Mouse (Mus musculus): ENCODE data around the gene Abca6. TPM values are rescaled to one million over a fixed set of nuclear protein-coding genes. Genes with fewer than 3 reads are reported as not detected.

The Abca6 gene
- 0.01 and 0.03 TPM in 2 replicates for polyA plus RNA-seq (2012; rRNA removed)

GRCm38 (mm10) chr11:110251534-110251933 lies at the start of gene Abca6:
TSS of gene Abca6 (minus strand) at chr11:110251776.

GRCm38 (mm10) chr11:110167459-110168251 lies 83.9 kb downstream of the Abca6 start, which contains the start of gene Abca9:
TSS of gene Abca9 (minus strand) at chr11:110168196.

Other genes starting within 250 kb of the Abca6 start
- 0.83 and 3.0 TPM in 2 replicates for gene Abca8a, start 155.8 kb downstream of the Abca6 start, polyA plus RNA-seq (2012; rRNA removed)
- gene Abca9, start 83.6 kb downstream of the Abca6 start, polyA plus RNA-seq (2012; rRNA removed) = 0.14 and 0.19 TPM in 2 replicates
- 0.04 and 0.11 TPM in 2 replicates for gene Abca5, start 85.9 kb upstream of the Abca6 start, polyA plus RNA-seq (2012; rRNA removed)
- gene Map2k6, start 147.3 kb upstream of the Abca6 start, polyA plus RNA-seq (2012; rRNA removed) = 0.26 and 0.27 TPM in 2 replicates

Data from stomach, adult 2 months (tissue).